Mouse (Mus musculus) lung, postnatal 0 days (tissue): ENCODE measurements at regions not wholly inside any gene's neighbourhood (a gene's known extent, or its start where the extent isn't known, plus 50 kb on each side); places are given as distances from the start of the nearest gene placed in this dataset.

Experiments used
- CTCF ChIP-seq: IDR thresholded peaks from 2 replicates; pipeline ENCODE4 v1.5.1; 2016; ENCODE audit warnings: antibody characterized with exemption, mild to moderate bottlenecking
- EP300 ChIP-seq: IDR thresholded peaks from 2 replicates; pipeline ENCODE4 v1.6.1; 2016; ENCODE audit warnings: antibody characterized with exemption, mild to moderate bottlenecking, control low read depth

- TF ChIP-seq CTCF = no peak
- no peak for TF ChIP-seq EP300
Measured at GRCm38 (mm10) chr14:25161684-25162321, 297.2 kb upstream of the Zmiz1 start.
